Mouse (Mus musculus) olfactory bulb, adult 2 months (tissue): ENCODE results near the gene Phf20.

Experiments used
- CTCF ChIP-seq: fragments of 200-500 bp; IDR thresholded peaks from 2 replicates; pipeline ENCODE4 v1.5.1; 2012; ENCODE audit warnings: low read depth, mild to moderate bottlenecking, low read length, moderate library complexity; ENCODE audit not compliant: insufficient read depth
- POLR2A ChIP-seq: fragments of 200-500 bp; IDR thresholded peaks from 2 replicates; pipeline ENCODE4 v1.6.1; 2012; ENCODE audit warnings: mild to moderate bottlenecking, low read depth, low read length, moderate library complexity; ENCODE audit not compliant: insufficient read depth

DNA sequence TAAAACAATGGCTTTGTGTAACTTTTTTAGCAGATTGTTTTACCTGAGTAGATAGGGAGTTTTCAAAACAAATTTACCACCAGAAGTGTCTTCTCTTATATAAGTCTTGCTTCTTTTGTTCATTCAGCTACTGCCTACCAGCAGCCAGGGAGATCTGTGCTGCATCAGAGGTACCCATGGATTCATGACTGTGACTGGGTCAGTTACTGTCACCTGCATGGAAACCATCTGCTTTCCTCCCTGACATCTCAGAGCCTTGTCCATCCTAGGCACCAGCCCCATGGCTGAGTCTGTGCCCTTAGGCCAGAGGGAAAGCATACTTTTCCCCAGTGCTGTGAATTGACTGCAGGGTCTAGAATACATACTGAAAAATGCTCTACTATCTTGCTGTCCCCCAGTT is 35.1 kb downstream of the Phf20 start:
- TF ChIP-seq CTCF: no peak
- TF ChIP-seq POLR2A: no peak
